Mouse (Mus musculus) heart, postnatal 0 days (tissue): Measurements from ENCODE around the gene Rapgef5. TPM values are rescaled to one million over a fixed set of nuclear protein-coding genes. Genes with fewer than 3 reads are reported as not detected.
A peak's percentile ranks its signal among the peaks of the same experiment; 100 is the strongest.

Experiments used
- ATAC-seq: fragments of 200-750 bp; cut with Nextera tagmentation; 2 replicates; pipeline ENCODE4 v1.8.0; 2017; ENCODE audit warnings: low read depth, moderate number of reproducible peaks, moderate library complexity; ENCODE audit not compliant: insufficient read depth
- DNase-seq: peaks from one replicate; pipeline ENCODE4 v3.0.0-alpha.2; 2016; ENCODE audit warnings: low spot score
- H3K27ac ChIP-seq: fragments of 300-500 bp; sonication (generic); 2 replicates; pipeline ENCODE4 v1.5.1; 2014; ENCODE audit warnings: low read depth, mild to moderate bottlenecking
- H3K27me3 ChIP-seq: fragments of 300-500 bp; sonication (generic); 2 replicates; pipeline ENCODE4 v1.6.1; 2014; ENCODE audit warnings: low read length, mixed read lengths; ENCODE audit not compliant: control insufficient read depth, insufficient read depth
- H3K36me3 ChIP-seq: fragments of 300-500 bp; sonication (generic); replicated peaks from 2 replicates; pipeline ENCODE4 v1.6.1; 2014; ENCODE audit warnings: low read length, mixed read lengths; ENCODE audit not compliant: control insufficient read depth, insufficient read depth
- H3K4me1 ChIP-seq: fragments of 300-500 bp; sonication (generic); 2 replicates; pipeline ENCODE4 v1.6.1; 2014; ENCODE audit warnings: antibody characterized with exemption; ENCODE audit not compliant: control insufficient read depth, insufficient read depth
- H3K4me2 ChIP-seq: fragments of 300-500 bp; sonication (generic); 2 replicates; pipeline ENCODE4 v1.6.1; 2014; ENCODE audit warnings: low read depth, mild to moderate bottlenecking, low read length, moderate library complexity
- H3K4me3 ChIP-seq: fragments of 300-500 bp; sonication (generic); 2 replicates; pipeline ENCODE4 v1.5.1; 2014; ENCODE audit warnings: low read depth, low read length
- H3K9ac ChIP-seq: fragments of 300-500 bp; sonication (generic); replicated peaks from 2 replicates; pipeline ENCODE4 v1.6.1; 2014; ENCODE audit warnings: low read depth, low read length, mixed read lengths
- H3K9me3 ChIP-seq: fragments of 300-500 bp; sonication (generic); replicated peaks from 2 replicates; pipeline ENCODE4 v1.6.1; 2016; ENCODE audit warnings: low read length; ENCODE audit not compliant: control insufficient read depth
- CTCF ChIP-seq: IDR thresholded peaks from 2 replicates; pipeline ENCODE4 v1.5.1; 2016; ENCODE audit warnings: antibody characterized with exemption, control low read depth, low read depth
- EP300 ChIP-seq: IDR thresholded peaks from 2 replicates; pipeline ENCODE4 v1.6.1; 2016; ENCODE audit warnings: antibody characterized with exemption, low read depth
- WGBS: fragments of 180-500 bp; shearing (Covaris S2); extraction: QIAGEN DNeasy Blood & Tissue Kit; methylation state at CpG from one replicate; pipeline ENCODE4 v1.1.7; 2014; 5-methylcytosine and 5-hydroxymethylcytosine counted together
- polyA plus RNA-seq: library from polyadenylated mRNA; unstranded; fragments of >200 nt; fragmentation: Nextera tagmentation; extraction: Ambion mirVana; gene quantifications from 2 replicates; pipeline ENCODE4 v1.2.1, GENCODE M21; 2015
- total RNA-seq: library from RNA; depleted of rRNA; stranded (reverse); fragments of >200 nt; gene quantifications from 2 replicates; pipeline ENCODE4 v1.2.3, GENCODE M21; 2014; ENCODE audit warnings: low replicate concordance

Gene Rapgef5
- total and polyA plus RNA-seq, 2 experiments from 2014 or later = 11.1 to 30.8 TPM

GRCm38 (mm10) chr12:117683984-117684383 lies 167.7 kb downstream of the Rapgef5 start:
- H3K9ac ChIP-seq = no peak overlapping the region
- TF ChIP-seq CTCF (no peak), EP300 (no peak)
- no peak for ATAC-seq
- no peak for DNase-seq
- no peaks in the 10 kb centered on the region for H3K27me3 ChIP-seq
- no peak overlapping the region for H3K27ac ChIP-seq
- no peaks in the 10 kb centered on the region for H3K36me3 ChIP-seq
- H3K4me3 ChIP-seq = no peak overlapping the region
- peaks cover 20% of the 10 kb centered on the region for H3K4me1 ChIP-seq
- 67% methylated on average over 3 of the region's 3 CpGs for WGBS
- H3K9me3 ChIP-seq = no peaks in the 10 kb centered on the region
- no peak overlapping the region for H3K4me2 ChIP-seq

- WGBS = 55% methylated on average over 3 of the region's 3 CpGs
- no peak overlapping the region for H3K4me3 ChIP-seq
- no peak overlapping the region for H3K27ac ChIP-seq
- H3K9me3 ChIP-seq = no peaks in the 10 kb centered on the region
- H3K4me2 ChIP-seq = no peak overlapping the region
- TF ChIP-seq EP300 (no peak), CTCF (no peak)
- ATAC-seq = no peak
- H3K9ac ChIP-seq = no peak overlapping the region
- no peaks in the 10 kb centered on the region for H3K36me3 ChIP-seq
- peaks cover 21% of the 10 kb centered on the region for H3K4me1 ChIP-seq
- no peaks in the 10 kb centered on the region for H3K27me3 ChIP-seq
- no peak for DNase-seq
Observed at GRCm38 (mm10) chr12:117684788-117685187, 168.5 kb downstream of the Rapgef5 start.

GRCm38 (mm10) chr12:117685336-117685735 lies 169.1 kb downstream of the Rapgef5 start:
- Histone ChIP-seq H3K4me2 (no peak overlapping the region), H3K9me3 (no peaks in the 10 kb centered on the region), H3K36me3 (no peaks in the 10 kb centered on the region), H3K9ac (no peak overlapping the region), H3K4me1 (peaks cover 15% of the 10 kb centered on the region), H3K27me3 (no peaks in the 10 kb centered on the region), H3K4me3 (no peak overlapping the region), H3K27ac (no peak overlapping the region)
- TF ChIP-seq EP300 (no peak), CTCF (no peak)
- DNase-seq (no peak), ATAC-seq (no peak)

- Histone ChIP-seq H3K9me3 (no peaks in the 10 kb centered on the region), H3K4me3 (no peak overlapping the region), H3K36me3 (0 out of 2 replicates have a peak, but pooled peaks cover 2% of the 10 kb centered on the region), H3K9ac (no peak overlapping the region), H3K4me1 (peaks cover 8% of the 10 kb centered on the region), H3K4me2 (no peak overlapping the region), H3K27me3 (no peaks in the 10 kb centered on the region), H3K27ac (no peak overlapping the region)
- 86% methylated on average over 3 of the region's 3 CpGs for WGBS
- no peak for DNase-seq
- no peak for ATAC-seq
- no peak for TF ChIP-seq EP300
- TF ChIP-seq CTCF = no peak
Observed at GRCm38 (mm10) chr12:117686732-117687131, 170.5 kb downstream of the Rapgef5 start.

GRCm38 (mm10) chr12:117688655-117689548 lies 172.6 kb downstream of the Rapgef5 start:
- Histone ChIP-seq H3K4me3 (peak overlapping the region; percentile 38), H3K9ac (0 out of 2 replicates have a peak overlapping the region, but pooled peaks have one; percentile 8), H3K36me3 (0 out of 2 replicates have a peak, but pooled peaks cover 2% of the 10 kb centered on the region), H3K4me2 (peak overlapping the region; percentile 70), H3K4me1 (peaks cover 8% of the 10 kb centered on the region; the same call in 1 of the 2 replicates), H3K9me3 (no peaks in the 10 kb centered on the region), H3K27ac (no peak overlapping the region), H3K27me3 (no peaks in the 10 kb centered on the region)
- no peak for TF ChIP-seq EP300
- no peak for TF ChIP-seq CTCF
- ATAC-seq = peak; percentile 58
- 10% methylated on average over 32 of the region's 32 CpGs for WGBS
- peak; percentile 24 for DNase-seq
